Mouse (Mus musculus): ENCODE results near the gene 1500009L16Rik.
A peak's percentile ranks its signal among the peaks of the same experiment; 100 is the strongest.

The 1500009L16Rik gene

GRCm38 (mm10) chr10:83722579-83723031, at the start of gene 1500009L16Rik:
Gene 1500009L16Rik (plus strand): TSS chr10:83722865.
- no peak for DNase-seq (ENCODE audit: low spot score)

- DNase-seq (ENCODE audit: low spot score): no peak
Observed at GRCm38 (mm10) chr10:83681334-83681733, 41.3 kb upstream of the 1500009L16Rik start.

GRCm38 (mm10) chr10:83688215-83688614, 34.5 kb upstream of the 1500009L16Rik start:
- no peak for DNase-seq (ENCODE audit: low spot score)

GRCm38 (mm10) chr10:83692175-83692895, 30.3 kb upstream of the 1500009L16Rik start:
- DNase-seq (ENCODE audit: low spot score): no peak

- no peak for DNase-seq (ENCODE audit: low spot score)
Observed at GRCm38 (mm10) chr10:83696226-83696625, 26.4 kb upstream of the 1500009L16Rik start.

GRCm38 (mm10) chr10:83706628-83707027, 16.0 kb upstream of the 1500009L16Rik start:
- DNase-seq (ENCODE audit: low spot score): no peak

- DNase-seq (ENCODE audit: low spot score): no peak
Observed at GRCm38 (mm10) chr10:83709920-83710319, 12.7 kb upstream of the 1500009L16Rik start.

- no peak for DNase-seq (ENCODE audit: low spot score)
Observed at GRCm38 (mm10) chr10:83711769-83712168, 10.9 kb upstream of the 1500009L16Rik start.

GRCm38 (mm10) chr10:83718855-83719474, 3.7 kb upstream of the 1500009L16Rik start:
- DNase-seq (ENCODE audit: low spot score): no peak

- no peak for DNase-seq (ENCODE audit: low spot score)
Observed at GRCm38 (mm10) chr10:83723055-83723454, 390 bp downstream of the 1500009L16Rik start.

GRCm38 (mm10) chr10:83724351-83725059, 1.8 kb downstream of the 1500009L16Rik start:
- no peak for DNase-seq (ENCODE audit: low spot score)

- DNase-seq (ENCODE audit: low spot score): no peak
Observed at GRCm38 (mm10) chr10:83726164-83726563, 3.5 kb downstream of the 1500009L16Rik start.

GRCm38 (mm10) chr10:83727846-83728245, 5.2 kb downstream of the 1500009L16Rik start:
- peak; percentile 21 for DNase-seq (ENCODE audit: low spot score)

- DNase-seq (ENCODE audit: low spot score): no peak
Observed at GRCm38 (mm10) chr10:83728529-83728928, 5.9 kb downstream of the 1500009L16Rik start.

- DNase-seq (ENCODE audit: low spot score): no peak
Observed at GRCm38 (mm10) chr10:83729076-83729475, 6.4 kb downstream of the 1500009L16Rik start.

GRCm38 (mm10) chr10:83729492-83729891, 6.8 kb downstream of the 1500009L16Rik start:
- peak; percentile 86 for DNase-seq (ENCODE audit: low spot score)

- DNase-seq (ENCODE audit: low spot score): no peak
Observed at GRCm38 (mm10) chr10:83733725-83734124, 11.1 kb downstream of the 1500009L16Rik start.

- peak; percentile 47 for DNase-seq (ENCODE audit: low spot score)
Observed at GRCm38 (mm10) chr10:83738996-83739655, 16.5 kb downstream of the 1500009L16Rik start.

- DNase-seq (ENCODE audit: low spot score): peak; percentile 93
Observed at GRCm38 (mm10) chr10:83744656-83745055, 22.0 kb downstream of the 1500009L16Rik start.

- DNase-seq (ENCODE audit: low spot score): no peak
Observed at GRCm38 (mm10) chr10:83753056-83753455, 30.4 kb downstream of the 1500009L16Rik start.

- DNase-seq (ENCODE audit: low spot score): peak; percentile 52
Observed at GRCm38 (mm10) chr10:83757343-83757962, 34.8 kb downstream of the 1500009L16Rik start.

- DNase-seq (ENCODE audit: low spot score): no peak
Observed at GRCm38 (mm10) chr10:83758732-83759131, 36.1 kb downstream of the 1500009L16Rik start.

Measured in adipocyte (in vitro differentiated cells).